Mouse (Mus musculus): ENCODE measurements around the gene Grid1.

Gene Grid1

DNA sequence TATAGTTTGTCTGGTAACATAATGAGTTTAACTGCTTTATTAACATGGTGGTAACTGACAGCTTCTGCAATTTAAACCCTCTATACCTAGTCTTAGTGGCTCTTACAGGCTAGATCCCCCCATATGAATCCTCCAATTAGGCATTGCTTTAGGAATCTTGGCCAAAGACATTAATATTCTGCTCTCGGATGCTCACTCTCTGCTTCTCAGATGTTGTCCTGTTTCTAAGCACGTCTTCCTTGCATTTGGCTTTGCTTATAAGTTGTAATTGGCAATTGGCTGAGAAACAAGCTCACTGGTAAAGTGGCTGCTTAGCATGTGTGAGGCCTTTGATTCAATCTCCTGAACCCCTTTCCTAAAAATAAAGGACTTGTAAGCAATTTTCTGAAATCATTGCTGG, 610.4 kb downstream of the Grid1 start:
- DNase-seq (ENCODE audit: low spot score): no peak

- peak; percentile 10 for DNase-seq (ENCODE audit: low spot score)
Measured at GRCm38 (mm10) chr14:35453702-35454101, 633.8 kb downstream of the Grid1 start.

DNA sequence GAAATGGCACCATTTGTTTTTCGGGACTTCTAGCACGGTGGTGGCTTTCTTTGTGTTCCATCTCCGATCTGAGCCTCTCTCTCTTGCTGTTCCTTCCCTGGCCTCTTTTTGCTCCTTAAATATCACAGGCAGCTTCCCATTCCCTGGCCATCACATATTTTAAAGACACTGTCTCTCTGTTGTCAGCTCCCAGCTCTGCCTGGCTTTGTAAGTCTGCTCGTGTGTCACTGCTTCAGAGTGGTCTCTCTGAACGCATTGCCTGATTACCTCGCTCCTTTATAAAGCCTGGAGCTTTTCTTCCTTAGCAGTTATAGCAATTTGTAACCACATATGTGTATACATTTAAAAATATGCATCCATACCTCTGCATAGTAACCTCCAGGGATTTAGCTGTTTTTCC, 648.3 kb downstream of the Grid1 start:
- no peak for DNase-seq (ENCODE audit: low spot score)

GRCm38 (mm10) chr14:35486017-35486416, 666.1 kb downstream of the Grid1 start:
- DNase-seq (ENCODE audit: low spot score): peak; percentile 12

GRCm38 (mm10) chr14:35502324-35502723, 682.4 kb downstream of the Grid1 start:
- no peak for DNase-seq (ENCODE audit: low spot score)

DNA sequence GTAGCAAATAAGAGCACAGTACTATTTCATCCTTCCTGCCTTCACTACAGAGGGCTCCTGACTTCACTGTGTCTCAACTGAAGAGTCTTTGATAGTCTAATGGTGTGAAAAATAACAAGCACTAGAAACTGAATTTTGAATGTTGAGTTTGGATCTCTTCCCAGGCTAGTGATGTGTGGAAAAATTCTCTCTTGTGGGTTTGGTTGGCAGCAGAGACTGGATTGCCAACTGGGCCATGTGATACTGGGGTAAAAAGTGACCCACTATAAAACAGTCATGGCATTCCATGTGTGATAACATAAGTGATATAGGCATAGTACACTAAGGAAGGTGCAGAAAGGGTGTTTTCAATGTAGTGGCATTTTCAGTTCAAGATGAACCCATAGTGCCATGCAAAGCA, 699.5 kb downstream of the Grid1 start:
- no peak for DNase-seq (ENCODE audit: low spot score)

DNA sequence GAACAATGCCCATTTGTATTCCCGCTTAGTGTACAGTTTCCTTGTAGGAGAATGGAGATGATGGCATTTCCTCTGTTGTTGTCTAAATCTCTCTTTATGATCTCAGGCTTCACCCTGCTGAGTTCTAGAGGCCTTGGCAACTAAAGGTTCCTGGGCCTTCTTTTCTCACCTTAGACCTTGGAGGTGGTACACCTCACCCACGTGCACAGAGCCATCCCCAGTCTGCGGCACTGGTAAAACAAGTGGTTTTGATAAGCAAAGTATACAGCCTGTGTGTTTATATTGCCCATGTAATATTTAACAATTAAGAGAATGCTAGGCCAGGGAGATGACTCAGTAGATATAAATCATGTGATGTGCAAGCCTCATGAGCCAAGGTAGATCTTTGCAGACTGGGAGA, 718.9 kb downstream of the Grid1 start:
- no peak for DNase-seq (ENCODE audit: low spot score)

- no peak for DNase-seq (ENCODE audit: low spot score)
Measured at GRCm38 (mm10) chr14:35541254-35541991, 721.5 kb downstream of the Grid1 start.

DNA sequence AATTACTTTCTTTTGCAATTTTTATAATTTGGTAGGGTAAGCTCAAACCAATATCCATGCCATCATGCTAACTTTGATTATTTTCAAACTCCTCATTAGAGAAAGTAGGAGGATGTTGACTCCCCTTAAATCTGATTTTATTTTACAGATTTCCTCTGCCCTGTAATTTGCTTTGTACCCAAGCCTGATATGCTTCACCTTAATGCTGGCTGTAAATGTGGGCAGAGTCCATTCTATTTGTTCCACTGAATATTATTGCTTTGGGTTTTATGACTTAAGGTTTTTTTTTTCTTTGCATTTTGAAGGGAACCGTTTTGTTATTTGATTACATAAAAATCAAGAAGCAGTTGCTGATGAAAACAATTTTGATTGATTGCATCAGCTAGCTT, 722.1 kb downstream of the Grid1 start:
- DNase-seq (ENCODE audit: low spot score): no peak

GRCm38 (mm10) chr14:35554288-35554687, 734.4 kb downstream of the Grid1 start:
- DNase-seq (ENCODE audit: low spot score): peak; percentile 70

GRCm38 (mm10) chr14:35561244-35561893, 741.5 kb downstream of the Grid1 start:
- DNase-seq (ENCODE audit: low spot score): peak; percentile 14

DNA sequence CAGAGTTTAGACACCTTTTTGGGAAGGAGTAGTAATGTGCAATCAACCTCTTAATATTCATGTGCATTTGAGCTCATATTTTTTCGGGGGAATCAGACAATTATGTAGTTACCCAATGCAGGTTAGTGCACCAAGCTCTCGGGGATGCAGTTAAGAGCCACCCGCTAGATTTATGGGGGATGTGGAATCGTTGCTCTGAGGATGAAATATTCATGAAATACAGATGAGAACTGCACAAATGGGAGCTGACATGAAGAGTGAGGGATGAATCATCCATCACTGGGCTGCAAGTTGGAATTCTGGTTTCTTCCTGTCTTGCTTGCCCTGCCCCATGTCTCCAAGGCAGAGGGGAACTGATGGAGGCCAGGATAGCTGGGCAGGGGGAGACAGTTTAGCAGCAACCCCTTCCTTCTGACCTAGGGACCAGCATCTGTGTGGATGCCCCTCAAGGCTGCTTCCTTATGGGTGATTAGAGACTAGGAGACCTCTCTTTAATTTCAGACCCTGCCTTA, 753.1 kb downstream of the Grid1 start:
- DNase-seq (ENCODE audit: low spot score): peak; percentile 10

- no peak for DNase-seq (ENCODE audit: low spot score)
Measured at GRCm38 (mm10) chr14:35574489-35574888, 754.6 kb downstream of the Grid1 start.

- no peak for DNase-seq (ENCODE audit: low spot score)
Measured at GRCm38 (mm10) chr14:35575285-35575684, 755.4 kb downstream of the Grid1 start.

DNA sequence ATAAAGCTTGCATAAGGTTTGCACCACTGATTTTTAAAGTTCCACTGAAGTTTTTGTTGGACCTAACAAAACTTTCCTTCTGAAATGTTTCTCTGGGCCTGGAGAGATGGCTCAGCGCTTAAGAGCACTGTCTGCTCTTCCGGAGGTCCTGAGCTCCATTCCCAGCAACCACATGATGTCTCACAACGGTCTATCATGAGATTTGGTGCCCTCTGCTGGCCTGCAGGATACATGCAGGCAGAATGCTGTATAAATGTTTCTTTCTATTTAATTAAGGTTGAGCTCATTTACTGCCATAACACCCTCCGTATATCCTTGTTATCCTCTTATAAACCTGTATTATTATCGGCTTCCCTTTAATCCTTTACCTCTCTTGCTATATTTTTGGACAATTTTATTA, 805.8 kb downstream of the Grid1 start:
- no peak for DNase-seq (ENCODE audit: low spot score)
